Mouse (Mus musculus) lung, adult 18-20 months (tissue): ENCODE measurements around the gene Rpl3.
"Not testable (repeated sequence)": the region's sequence is repeated elsewhere in the genome, so short reads cannot be mapped to it uniquely, and the experiment has no call there.

ENCODE experiments used
- DNase-seq, 2 experiments: peaks; one replicate each; pipeline ENCODE4 v3.0.0; 2022; ENCODE audit warnings: mixed read lengths in 2 of 2

Gene Rpl3

GRCm38 (mm10) chr15:80091121-80091955, at the start of gene Rpl3, which contains the start of gene Syngr1:
Rpl3 (minus strand) TSS chr15:80091868.
Syngr1 (plus strand) TSS chr15:80091334.
- peak; percentile 60 to 68 for DNase-seq

GRCm38 (mm10) chr15:80140878-80141277, 49.2 kb upstream of the Rpl3 start:
- no peak for DNase-seq

DNA sequence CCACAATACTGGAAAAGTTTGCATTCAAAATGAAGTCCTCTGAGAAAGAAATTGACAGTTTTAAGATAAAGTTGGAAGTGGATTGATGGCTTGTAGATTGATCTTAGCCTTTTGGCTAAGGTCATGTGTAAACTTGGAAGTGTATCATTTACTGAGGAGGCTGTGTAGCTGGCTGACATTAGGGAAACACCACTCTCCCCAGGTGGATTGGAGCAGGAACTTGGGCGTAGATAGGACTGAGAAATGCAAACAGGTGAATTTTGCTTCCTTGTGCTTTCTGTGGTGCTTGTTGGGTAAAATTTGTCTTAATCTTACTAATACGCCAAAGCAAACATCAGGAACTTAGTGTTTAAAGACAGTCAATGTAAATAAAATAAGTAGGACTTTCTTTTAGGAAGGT, 48.6 kb upstream of the Rpl3 start:
- no peak for DNase-seq

DNA sequence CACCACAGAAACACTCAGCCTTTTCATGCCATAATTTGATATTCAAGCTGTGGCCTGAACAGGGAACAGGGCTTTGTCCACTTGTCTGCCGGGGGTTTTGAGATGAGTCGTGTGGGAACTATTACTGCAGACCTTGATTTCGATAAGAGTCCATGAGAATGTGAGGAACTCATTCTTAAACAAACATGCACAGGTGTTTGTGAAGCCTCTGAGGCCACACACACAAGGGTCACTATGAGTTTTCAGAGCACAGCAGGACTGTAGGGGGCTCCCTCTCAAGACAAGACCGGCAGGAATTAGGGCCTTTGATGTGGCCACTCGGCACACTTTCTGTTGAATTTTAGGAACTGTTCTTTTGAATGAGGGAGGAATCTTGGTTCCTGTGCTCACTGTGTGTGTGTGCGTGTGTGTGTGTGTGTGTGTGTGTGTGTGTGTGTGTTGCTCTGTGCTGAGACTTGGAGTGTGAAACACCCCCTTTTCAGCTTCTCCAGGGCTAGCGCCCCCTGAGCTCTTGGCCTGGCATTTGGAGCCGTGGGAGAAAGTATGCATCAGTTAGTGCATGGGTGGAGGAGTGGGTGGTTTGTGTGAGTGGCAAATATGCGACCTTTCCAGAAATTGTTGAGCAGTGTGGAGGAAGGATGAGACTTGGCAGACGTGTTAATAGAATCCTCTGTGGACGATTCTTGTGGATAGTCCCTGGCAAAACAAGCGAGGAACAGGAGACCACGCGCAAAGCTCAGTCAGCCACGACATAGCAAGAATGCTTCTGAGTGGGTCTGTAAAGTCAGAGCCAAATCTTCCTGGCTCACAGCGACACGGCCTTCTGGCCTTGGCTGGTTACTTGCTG, 46.5 kb upstream of the Rpl3 start:
- DNase-seq: no peak

DNA sequence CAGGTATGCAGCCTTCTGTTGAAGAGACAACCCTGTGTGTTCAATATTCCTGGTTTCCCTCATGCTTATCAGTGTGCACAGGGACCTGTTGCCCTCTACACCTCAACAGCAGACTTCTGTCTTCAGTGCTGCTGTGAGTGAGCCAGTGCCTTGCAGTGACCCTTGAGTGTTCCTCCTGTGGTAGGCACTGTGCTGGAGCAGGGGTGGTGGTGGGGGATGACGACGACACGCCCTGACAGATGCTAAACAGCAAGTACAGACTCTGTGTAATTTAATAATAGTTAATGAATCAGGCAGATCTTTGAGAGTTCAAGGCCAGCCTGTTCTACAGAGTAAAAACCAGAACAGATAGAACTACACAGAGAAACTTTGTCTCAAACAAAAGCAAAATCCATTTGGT, 45.0 kb upstream of the Rpl3 start:
- no peak for DNase-seq

DNA sequence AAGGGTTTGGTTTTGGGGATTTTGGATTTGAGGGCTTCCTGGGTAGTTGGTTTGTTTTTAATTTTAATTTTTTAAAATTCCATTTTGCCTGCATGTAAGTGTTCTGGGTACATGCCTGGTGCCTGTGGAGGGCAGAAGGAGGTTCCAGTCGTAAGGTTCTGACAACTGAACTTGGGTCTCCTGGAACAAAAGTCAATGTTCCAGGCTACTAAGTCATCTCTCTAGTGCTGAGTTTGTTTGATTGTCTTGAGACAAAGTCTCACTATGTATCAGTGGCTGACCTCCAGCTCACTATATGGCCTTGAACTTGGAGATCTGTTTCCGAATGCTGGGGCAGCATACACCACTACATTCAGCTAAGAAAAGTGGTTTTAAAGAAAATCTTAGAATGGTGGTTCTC, 43.8 kb upstream of the Rpl3 start:
- no peak for DNase-seq

GRCm38 (mm10) chr15:80134450-80134847, 42.8 kb upstream of the Rpl3 start:
- no peak for DNase-seq

GRCm38 (mm10) chr15:80133682-80134449, 42.2 kb upstream of the Rpl3 start:
- peak; percentile 23 to 30 for DNase-seq

DNA sequence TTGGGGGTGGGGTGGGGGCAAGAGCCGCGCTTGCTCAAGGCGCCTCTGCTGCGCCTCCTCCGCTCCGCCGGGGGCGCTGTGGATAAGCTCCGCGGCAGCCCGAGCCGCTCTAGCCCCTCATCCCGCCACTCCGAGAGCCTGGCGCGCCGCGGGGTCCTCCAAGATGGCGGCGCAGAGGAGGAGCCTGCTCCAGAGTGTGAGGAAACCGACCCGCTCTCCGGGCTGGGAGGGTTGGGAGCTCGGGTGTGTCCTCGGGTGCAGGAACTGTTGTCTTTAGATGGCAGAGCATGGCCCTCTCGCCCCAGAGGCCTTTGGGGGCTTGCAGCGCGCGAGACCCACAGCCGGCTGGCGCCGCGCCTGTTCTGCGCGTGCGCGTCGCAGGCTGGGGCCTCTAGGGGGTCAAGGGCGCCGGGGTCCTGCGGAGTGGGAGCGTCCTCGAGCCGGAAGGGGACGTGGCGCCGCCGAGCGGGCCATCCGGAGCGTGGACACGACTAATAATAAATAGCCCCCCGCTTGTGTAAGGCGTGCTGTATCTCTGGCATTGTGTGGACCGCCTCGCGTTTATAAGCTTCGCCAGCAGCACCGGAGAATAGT, 41.4 kb upstream of the Rpl3 start, which contains the start of gene Tab1:
Tab1 (plus strand) TSS at position 135 of the 594 bp plus-strand sequence.
- peak; percentile 89 to 92 for DNase-seq

DNA sequence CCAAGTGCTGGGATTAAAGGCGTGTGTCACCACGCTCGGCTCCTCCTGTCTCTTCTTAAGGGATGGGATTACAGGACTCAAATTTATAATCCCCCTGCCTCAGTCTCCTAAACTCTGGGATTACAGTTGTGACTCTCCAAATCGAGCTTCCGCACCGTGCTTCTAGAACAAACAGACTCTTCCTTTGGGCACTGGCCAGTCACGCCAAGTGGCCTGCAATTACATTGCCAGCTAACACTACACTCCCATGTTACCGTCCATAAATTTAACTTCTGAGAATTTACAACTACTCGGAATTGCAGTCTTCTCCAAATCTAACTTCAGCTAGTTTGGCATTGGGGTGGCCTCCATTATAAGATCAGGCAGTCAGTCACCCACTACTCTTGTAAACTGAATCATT, 40.8 kb upstream of the Rpl3 start:
- DNase-seq: no peak

GRCm38 (mm10) chr15:80131421-80131820, 39.8 kb upstream of the Rpl3 start:
- no peak for DNase-seq

GRCm38 (mm10) chr15:80130689-80131088, 39.0 kb upstream of the Rpl3 start:
- DNase-seq: no peak

DNA sequence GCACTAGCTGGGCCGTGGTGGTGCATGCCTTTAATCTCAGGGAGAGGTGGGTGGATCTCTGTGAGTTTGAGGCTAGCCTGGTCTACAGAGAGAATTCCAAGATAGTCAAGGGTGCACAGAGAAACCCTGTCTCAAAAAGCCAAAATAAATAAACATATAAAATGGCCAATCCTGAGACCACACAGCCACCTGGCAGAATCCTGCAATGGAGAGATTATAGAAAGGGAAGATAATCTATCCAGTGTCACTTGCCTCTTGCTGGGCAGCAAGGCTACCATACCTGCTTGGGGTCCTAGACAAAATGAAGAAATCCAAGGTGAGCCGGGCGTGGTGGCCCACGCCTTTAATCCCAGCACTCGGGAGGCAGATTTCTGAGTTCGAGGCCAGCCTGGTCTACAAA, 38.3 kb upstream of the Rpl3 start:
- DNase-seq: no peak

- DNase-seq: no peak
Observed at GRCm38 (mm10) chr15:80127191-80127590, 35.5 kb upstream of the Rpl3 start.

- no peak for DNase-seq
Observed at GRCm38 (mm10) chr15:80124651-80125050, 33.0 kb upstream of the Rpl3 start.

DNA sequence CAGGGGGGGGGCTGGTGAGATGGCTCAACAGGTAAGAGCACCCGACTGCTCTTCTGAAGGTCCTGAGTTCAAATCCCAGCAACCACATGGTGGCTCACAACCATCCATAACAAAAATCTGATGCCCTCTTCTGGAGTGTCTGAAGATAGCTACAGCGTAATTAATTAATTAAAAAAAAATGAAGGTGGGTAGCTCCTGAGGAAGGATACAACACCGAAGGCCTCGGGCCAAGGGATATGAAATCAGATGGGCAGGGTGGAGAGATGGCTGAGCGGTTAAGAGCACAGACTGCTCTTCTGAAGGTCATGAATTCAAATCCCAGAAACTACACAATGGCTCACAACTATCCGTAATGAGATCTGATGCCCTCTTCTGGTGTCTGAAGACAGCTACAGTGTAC, 30.8 kb upstream of the Rpl3 start:
- not testable (repeated sequence) for DNase-seq

DNA sequence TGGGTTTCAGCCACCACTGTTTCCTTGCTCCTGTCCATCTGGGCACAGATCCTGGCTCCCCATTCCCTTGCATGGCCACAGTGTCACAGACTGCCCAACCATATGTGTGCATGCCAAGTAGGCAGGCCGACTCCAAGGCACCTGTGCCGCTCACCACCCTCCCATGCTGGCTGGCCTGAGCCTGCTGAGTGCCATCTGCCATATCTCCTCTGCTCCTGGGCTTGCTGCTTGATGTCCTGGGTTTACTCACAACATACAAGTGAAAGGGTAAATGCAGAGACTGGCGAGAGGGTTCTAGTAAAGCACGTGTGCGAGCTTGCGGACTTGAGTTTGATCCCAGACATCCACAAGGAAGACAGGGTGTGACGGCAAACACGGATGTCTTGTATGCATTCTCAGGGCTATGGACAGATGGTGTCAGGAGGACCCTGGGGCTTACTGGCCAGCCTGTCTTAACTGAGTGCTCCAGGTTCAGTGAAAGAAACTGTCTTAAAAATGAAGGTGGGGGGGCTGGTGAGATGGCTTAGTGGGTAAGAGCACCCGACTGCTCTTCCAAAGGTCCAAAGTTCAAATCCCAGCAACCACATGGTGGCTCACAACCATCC, 30.2 kb upstream of the Rpl3 start:
- DNase-seq: no peak

GRCm38 (mm10) chr15:80119076-80119475, 27.4 kb upstream of the Rpl3 start:
- DNase-seq: no peak

DNA sequence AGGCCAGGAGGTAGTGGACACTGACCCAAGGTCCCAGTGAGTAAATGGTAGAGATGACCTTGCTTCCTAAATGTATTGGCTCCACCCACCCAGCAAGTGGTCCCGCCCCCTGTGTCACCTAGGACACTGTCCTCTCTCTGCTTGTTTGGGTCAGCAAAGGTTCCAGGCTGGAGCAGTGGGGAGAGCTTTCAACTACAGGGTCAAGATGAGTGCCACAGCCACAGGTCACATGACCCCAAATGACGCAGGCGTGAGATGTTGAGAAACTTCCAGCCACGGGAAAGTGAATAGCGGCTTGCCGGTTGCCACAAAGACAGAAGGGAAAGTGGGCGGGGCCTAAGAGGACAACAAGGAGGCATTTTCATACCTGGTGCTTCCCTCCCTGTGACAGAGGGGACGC, 25.5 kb upstream of the Rpl3 start:
- peak; percentile 30 to 51 for DNase-seq

GRCm38 (mm10) chr15:80115866-80116794, 24.5 kb upstream of the Rpl3 start:
- no peak for DNase-seq

- DNase-seq: no peak
Observed at GRCm38 (mm10) chr15:80115256-80115655, 23.6 kb upstream of the Rpl3 start.
